Mouse (Mus musculus) gastrocnemius, adult 2 months (tissue): ENCODE measurements around the gene Casq1. TPM values are rescaled to one million over a fixed set of nuclear protein-coding genes. Genes with fewer than 3 reads are reported as not detected.

Experiments used
- DNase-seq: peaks from one replicate; pipeline ENCODE4 v3.0.0; 2022
- H3K27ac ChIP-seq: fragments of 200-600 bp; 2 replicates; pipeline ENCODE4 v1.8.1; 2022; ENCODE audit warnings: mild to moderate bottlenecking
- H3K4me3 ChIP-seq: fragments of 200-600 bp; 2 replicates; pipeline ENCODE4 v1.8.1; 2022; ENCODE audit warnings: mild to moderate bottlenecking, moderate library complexity
- CTCF ChIP-seq: fragments of 200-600 bp; IDR thresholded peaks from 2 replicates; pipeline ENCODE4 v1.8.1; 2022; ENCODE audit warnings: antibody characterized with exemption, mild to moderate bottlenecking, moderate library complexity
- intact Hi-C: fragments of 180-260 bp; cut with DNase I; formaldehyde crosslinking; loops from one replicate; pipeline ENCODE4 v1.15.1; 2025
- total RNA-seq, 2 experiments: library from RNA; stranded (reverse); gene quantifications; 2 replicates each; pipeline ENCODE4 v1.2.3; 2021

Casq1 gene
- total RNA-seq, 2 experiments from 2014 or later: 2,819 to 3,581 TPM

DNA sequence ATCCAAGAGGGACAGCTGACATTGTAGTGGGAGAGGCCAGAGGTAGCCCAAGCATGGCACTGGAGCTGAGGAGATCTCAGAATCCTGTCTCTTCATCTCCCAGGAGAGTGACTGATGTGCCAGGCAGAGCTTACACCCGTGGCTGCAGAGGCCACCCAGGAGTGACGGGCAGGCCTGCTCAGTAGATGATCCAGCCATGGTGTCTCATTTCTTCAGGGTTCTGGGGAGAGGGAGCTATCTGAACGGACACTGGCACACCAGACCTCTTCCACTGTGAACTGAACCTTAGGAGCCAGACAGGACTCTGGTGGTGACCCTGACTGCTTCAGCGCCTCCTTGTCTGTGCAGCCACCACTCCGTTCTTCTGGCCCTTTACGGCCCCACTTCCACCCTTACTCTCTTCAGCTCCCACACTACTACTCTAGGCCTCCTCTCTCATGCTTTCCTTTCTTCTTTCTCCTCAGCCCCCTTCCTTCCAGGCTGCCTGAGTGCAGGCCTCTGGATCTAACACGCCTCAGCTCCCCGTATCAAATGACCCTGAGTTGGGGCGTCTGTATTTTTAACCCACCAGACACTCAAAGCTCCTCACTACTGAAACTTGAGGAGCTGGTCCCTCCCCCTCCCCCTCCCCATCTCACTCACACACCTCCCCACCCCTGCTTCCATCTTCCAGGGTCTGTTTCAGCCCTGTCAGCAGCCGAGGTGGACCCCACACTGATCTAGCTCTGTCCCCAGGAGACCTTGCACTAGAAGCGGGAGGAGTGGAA, 1.8 kb upstream of the Casq1 start:
- peak; percentile 77 for DNase-seq
- Histone ChIP-seq H3K27ac (peak overlapping the region; percentile 97), H3K4me3 (peak overlapping the region; percentile 77)
- TF ChIP-seq CTCF: no peak
- intact Hi-C loops: loop anchor here (2.0 kb wide), 1 partner anchor 73 kb away; the partner anchor contains the start of gene Dcaf8

DNA sequence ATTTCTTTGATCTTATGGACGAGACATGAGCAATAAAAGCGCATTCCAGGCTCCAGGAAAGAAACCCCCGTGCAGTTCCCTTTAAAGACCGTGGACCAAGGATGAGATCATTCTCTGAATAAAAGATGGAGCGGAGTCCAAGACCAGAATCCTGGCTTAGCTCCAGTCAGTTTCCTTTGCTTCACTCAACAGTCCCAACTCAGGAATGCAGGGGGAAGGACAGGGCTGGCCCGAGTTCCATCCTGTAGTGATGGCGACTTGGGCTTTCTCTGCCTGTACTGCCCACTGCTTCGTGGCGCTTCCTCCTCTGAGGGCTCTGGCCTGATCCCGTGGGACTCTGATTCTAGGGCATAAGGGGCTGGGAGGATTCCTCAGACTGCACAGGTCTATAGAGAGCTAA, 746 bp upstream of the Casq1 start:
- DNase-seq: peak; percentile 88
- no peak for TF ChIP-seq CTCF
- H3K4me3 ChIP-seq: peak overlapping the region; percentile 77
- intact Hi-C loops: loop anchor here (2.0 kb wide), 1 partner anchor 72 kb away; the partner anchor contains the start of gene Dcaf8
- H3K27ac ChIP-seq: peak overlapping the region; percentile 97

DNA sequence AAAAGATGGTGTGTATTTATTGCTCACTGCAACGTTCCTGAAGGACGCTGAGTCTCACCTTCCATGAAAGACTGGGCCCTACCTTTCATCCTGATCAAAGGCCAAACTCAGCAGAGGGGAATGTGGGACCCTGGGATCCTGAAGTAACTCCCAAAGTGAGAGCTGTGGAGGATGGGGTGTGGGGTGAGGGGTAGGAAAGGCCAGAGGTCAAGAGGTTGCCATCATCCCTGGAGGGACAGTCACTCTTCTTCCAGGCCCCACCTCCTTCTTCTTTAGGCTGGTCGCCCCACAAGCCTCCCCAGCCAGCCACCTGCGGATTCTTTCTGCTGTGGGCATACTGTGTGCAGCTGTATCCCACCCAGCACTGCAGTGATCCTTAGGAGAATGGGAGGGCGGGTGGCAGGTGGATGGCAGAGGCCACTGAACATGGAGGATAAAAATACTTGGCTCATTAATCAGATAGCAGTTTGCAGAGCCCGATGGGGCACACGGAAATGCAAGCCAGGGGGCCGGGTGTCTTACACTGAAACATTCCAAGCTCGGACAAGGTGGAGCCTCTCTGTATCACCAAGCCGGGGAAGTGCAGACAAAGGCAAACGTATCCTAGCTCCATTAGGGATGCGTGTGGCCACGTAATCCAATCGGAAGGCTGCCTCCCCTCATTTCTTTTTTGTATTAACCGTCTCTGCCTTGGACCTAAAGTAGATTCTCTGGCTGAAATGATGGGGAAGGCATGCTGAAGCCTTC, 1.3 kb downstream of the Casq1 start:
- no peak for TF ChIP-seq CTCF
- intact Hi-C loops: loop anchor here (5.0 kb wide), 3 partner anchors 56 to 94 kb away; partner anchors contain the start of gene Atp1a2

DNA sequence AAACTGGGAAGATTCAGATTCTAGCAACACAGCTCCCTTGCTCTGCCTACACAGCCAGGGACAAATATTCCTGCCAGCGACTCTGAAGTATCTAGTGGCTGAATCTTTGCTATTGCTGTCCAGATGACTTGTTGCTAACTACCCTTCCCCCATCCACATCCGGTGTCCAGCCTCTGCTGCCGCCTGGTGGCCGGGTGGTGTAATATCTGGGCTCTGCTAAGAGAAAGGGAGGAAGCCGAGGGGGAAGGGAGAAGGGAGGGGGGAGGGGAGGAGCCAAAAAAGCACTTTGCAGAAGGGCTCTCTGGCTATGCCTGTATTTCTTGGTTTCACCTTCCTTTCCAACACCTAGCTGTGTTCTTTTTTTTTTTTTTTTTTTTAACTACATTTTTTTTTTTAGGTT, 2.5 kb downstream of the Casq1 start:
- Histone ChIP-seq H3K4me3 (peak overlapping the region; percentile 77), H3K27ac (peak overlapping the region; percentile 97)
- TF ChIP-seq CTCF: peak; percentile 80
- intact Hi-C loops: loop anchor here (1.0 to 5.0 kb wide), 4 partner anchors 26 to 95 kb away; partner anchors contain the start of gene Atp1a2
- peak; percentile 95 for DNase-seq

More for the DNA sequence above, 1.3 kb downstream of the Casq1 start:
- H3K27ac ChIP-seq: peak overlapping the region; percentile 97
- peak; percentile 64 for DNase-seq
- peak overlapping the region; percentile 77 for H3K4me3 ChIP-seq

DNA sequence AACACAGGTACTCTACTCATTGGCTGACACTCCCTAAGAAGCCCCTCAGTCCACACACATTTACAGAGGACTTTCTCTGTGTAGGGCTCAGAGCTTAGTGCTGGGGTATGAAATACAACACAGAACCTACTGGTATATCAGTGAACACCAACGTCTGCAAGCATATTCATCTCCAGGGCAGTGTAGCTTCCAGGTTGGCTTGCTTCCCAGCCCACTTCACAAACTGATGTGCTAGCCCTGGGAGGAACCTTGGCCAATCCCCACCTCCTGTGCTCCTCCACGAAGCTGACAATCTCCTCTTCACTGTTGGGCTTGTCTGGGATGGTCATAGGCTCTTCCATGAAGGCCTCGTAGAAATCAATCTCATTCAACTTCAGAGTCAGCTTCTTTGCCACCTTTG, 4.9 kb downstream of the Casq1 start:
- H3K27ac ChIP-seq: peak overlapping the region; percentile 70
- DNase-seq: peak; percentile 77
- TF ChIP-seq CTCF: no peak
- intact Hi-C loops: loop anchor here (5.0 kb wide), 3 partner anchors 52 to 98 kb away; partner anchors contain the start of gene Atp1a2
- H3K4me3 ChIP-seq: peak overlapping the region; percentile 77

DNA sequence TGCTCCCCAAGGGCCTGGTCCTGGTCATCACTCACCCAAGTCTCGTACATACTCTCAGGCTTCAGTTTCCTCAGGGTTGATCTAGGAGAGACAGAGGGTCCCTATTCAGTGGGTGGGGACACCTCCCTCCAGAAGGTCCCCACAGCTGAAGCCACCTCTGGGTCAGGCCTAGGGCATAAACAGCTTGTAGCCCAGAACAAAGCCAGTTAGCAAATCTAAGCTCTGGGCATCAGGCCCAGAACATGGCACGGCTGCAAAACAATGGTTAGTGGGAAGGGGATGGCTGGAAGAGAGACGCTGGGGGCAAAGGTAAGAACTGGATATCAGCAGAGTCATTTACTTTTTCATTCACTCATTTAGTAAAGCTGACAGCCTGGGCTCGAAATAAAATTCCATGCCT, 5.9 kb downstream of the Casq1 start:
- no peak for TF ChIP-seq CTCF
- DNase-seq: no peak
- Histone ChIP-seq H3K4me3 (peak overlapping the region; percentile 77), H3K27ac (peak overlapping the region; percentile 70)
- intact Hi-C loops: no loop called here

- intact Hi-C loops: no loop called here
- no peak for TF ChIP-seq CTCF
- H3K4me3 ChIP-seq: peak overlapping the region; percentile 77; the same call in 1 of the 2 replicates
- DNase-seq: no peak
- peak overlapping the region; percentile 70; the same call in 1 of the 2 replicates for H3K27ac ChIP-seq
Measured at GRCm38 (mm10) chr1:172212776-172213175, 6.9 kb downstream of the Casq1 start.

DNA sequence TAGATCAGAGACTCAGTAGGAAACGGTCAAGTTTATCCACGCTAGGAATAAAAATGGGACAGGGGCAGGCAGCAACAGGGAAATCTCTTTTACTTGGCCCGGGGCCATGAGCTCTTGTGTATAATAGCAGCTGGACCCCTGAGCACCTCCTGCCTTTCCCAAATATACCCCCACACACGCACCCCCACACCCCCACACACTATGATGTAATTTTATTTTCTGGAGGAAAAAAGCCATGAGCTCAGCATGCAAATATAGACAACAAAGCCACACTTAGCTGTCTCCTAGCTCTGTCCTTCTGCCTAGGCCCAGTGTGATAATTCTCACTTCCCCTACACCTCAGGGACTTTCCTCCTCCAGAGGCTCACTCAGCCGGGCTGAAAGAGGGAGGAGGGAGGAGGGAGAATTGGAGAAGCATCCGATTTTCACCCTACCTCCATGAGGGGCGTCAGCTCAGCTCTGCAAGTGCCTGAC, 12.5 kb downstream of the Casq1 start:
- intact Hi-C loops: loop anchor here (5.0 kb wide), 1 partner anchor 40 kb away; no protein-coding TSS in a partner anchor
- peak; percentile 36 for DNase-seq
- H3K27ac ChIP-seq: peak overlapping the region; percentile 95
- TF ChIP-seq CTCF: no peak
- peak overlapping the region; percentile 76 for H3K4me3 ChIP-seq

GRCm38 (mm10) chr1:172206141-172206917, 13.3 kb downstream of the Casq1 start, which contains the start of gene Pea15a:
Pea15a (minus strand) TSS chr1:172206804.
- TF ChIP-seq CTCF: no peak
- Histone ChIP-seq H3K4me3 (peak within 1 kb of the TSS; percentile 76), H3K27ac (peak within 1 kb of the TSS; percentile 95)
- peak; percentile 92 for DNase-seq
- intact Hi-C loops: loop anchor here (5.0 kb wide), 1 partner anchor 41 kb away; no protein-coding TSS in a partner anchor

DNA sequence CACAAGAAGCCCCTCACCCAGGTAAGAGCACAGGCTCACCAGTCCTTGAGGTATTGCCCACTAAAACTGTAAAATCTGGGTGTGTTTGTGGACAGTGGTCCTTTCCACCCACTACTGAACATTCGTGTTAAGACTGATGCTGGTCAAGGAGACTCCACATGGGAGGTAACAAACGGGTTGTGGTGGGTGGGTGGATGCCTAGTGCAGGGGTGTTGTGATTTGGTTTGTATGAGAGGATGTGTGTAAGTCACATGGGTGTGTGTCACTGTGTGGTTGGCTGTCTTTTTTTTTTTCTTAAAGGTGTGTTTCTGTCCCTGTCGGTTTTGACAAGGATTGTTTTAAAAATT, 14.0 kb downstream of the Casq1 start:
- intact Hi-C loops: loop anchor here (5.0 kb wide), 1 partner anchor 42 kb away; no protein-coding TSS in a partner anchor

GRCm38 (mm10) chr1:172204814-172205740, 14.6 kb downstream of the Casq1 start:
- no peak for TF ChIP-seq CTCF
- Histone ChIP-seq H3K4me3 (peak overlapping the region; percentile 76), H3K27ac (peak overlapping the region; percentile 95)
- intact Hi-C loops: loop anchor here (5.0 kb wide), 1 partner anchor 42 kb away; no protein-coding TSS in a partner anchor
- no peak for DNase-seq

More for the DNA sequence above, 14.0 kb downstream of the Casq1 start:
- TF ChIP-seq CTCF: no peak
- no peak for DNase-seq
- peak overlapping the region; percentile 95 for H3K27ac ChIP-seq
- peak overlapping the region; percentile 76 for H3K4me3 ChIP-seq
